Mouse (Mus musculus) kidney, embryonic 16.5 days (tissue): ENCODE data around the gene Ctrb1. TPM values are rescaled to one million over a fixed set of nuclear protein-coding genes. Genes with fewer than 3 reads are reported as not detected.
"Not testable (repeated sequence)": the region's sequence is repeated elsewhere in the genome, so short reads cannot be mapped to it uniquely, and the experiment has no call there.

Source experiments
- ATAC-seq: fragments of 200-750 bp; cut with Nextera tagmentation; 2 replicates; pipeline ENCODE4 v1.8.0; 2017; ENCODE audit warnings: moderate TSS enrichment; ENCODE audit not compliant: low FRiP score, low TSS enrichment
- H3K27ac ChIP-seq: fragments of 300-500 bp; sonication (generic); 2 replicates; pipeline ENCODE4 v1.5.1; 2014; ENCODE audit warnings: low read length
- H3K27me3 ChIP-seq: fragments of 300-500 bp; sonication (generic); 2 replicates; pipeline ENCODE4 v1.6.1; 2014; ENCODE audit warnings: low read length, control low read depth, mixed read lengths; ENCODE audit not compliant: insufficient read depth
- H3K36me3 ChIP-seq: fragments of 300-500 bp; sonication (generic); 2 replicates; pipeline ENCODE4 v1.6.1; 2014; ENCODE audit warnings: low read length, control low read depth, mixed read lengths; ENCODE audit not compliant: insufficient read depth
- H3K4me1 ChIP-seq: fragments of 300-500 bp; sonication (generic); 2 replicates; pipeline ENCODE4 v1.6.1; 2014; ENCODE audit warnings: low read length, control low read depth, mixed read lengths; ENCODE audit not compliant: insufficient read depth
- H3K4me2 ChIP-seq: fragments of 300-500 bp; sonication (generic); replicated peaks from 2 replicates; pipeline ENCODE4 v1.6.1; 2014; ENCODE audit warnings: low read depth, low read length
- H3K4me3 ChIP-seq: fragments of 300-500 bp; sonication (generic); 2 replicates; pipeline ENCODE4 v1.5.1; 2014; ENCODE audit warnings: mild to moderate bottlenecking, low read length
- H3K9ac ChIP-seq: fragments of 300-500 bp; sonication (generic); replicated peaks from 2 replicates; pipeline ENCODE4 v1.6.1; 2014; ENCODE audit warnings: low read length
- H3K9me3 ChIP-seq: fragments of 300-500 bp; sonication (generic); 2 replicates; pipeline ENCODE4 v1.6.1; 2016; ENCODE audit warnings: low read length, control low read depth
- WGBS: fragments of 180-500 bp; shearing (Covaris S2); extraction: QIAGEN DNeasy Blood & Tissue Kit; methylation state at CpG from one replicate; pipeline ENCODE4 v1.1.7; 2014; 5-methylcytosine and 5-hydroxymethylcytosine counted together
- polyA plus RNA-seq: library from polyadenylated mRNA; unstranded; fragments of >200 nt; fragmentation: Nextera tagmentation; extraction: Ambion mirVana; gene quantifications from 2 replicates; pipeline ENCODE4 v1.2.1, GENCODE M21; 2015

Gene Ctrb1
- polyA plus RNA-seq, 1 experiment from 2014 or later = not detected

- H3K4me3 ChIP-seq = no peak overlapping the region
- WGBS = 89% methylated on average over 2 of the region's 2 CpGs
Observed at GRCm38 (mm10) chr8:111666751-111667150, 24.1 kb downstream of the Ctrb1 start.

GRCm38 (mm10) chr8:111662473-111662872 lies 28.3 kb downstream of the Ctrb1 start:
- whole genome bisulfite sequencing = 88% methylated on average over 3 of the region's 3 CpGs
- H3K27ac ChIP-seq = no peak overlapping the region
- no peaks in the 10 kb centered on the region; the same call in 1 of the 2 replicates for H3K4me1 ChIP-seq
- H3K9ac ChIP-seq = no peak overlapping the region
- H3K36me3 ChIP-seq = peaks cover 3% of the 10 kb centered on the region; the same call in 1 of the 2 replicates
- H3K27me3 ChIP-seq = no peaks in the 10 kb centered on the region
- no peaks in the 10 kb centered on the region for H3K9me3 ChIP-seq
- no peak overlapping the region for H3K4me3 ChIP-seq
- H3K4me2 ChIP-seq = no peak overlapping the region
- ATAC-seq = 0 out of 2 replicates have a peak, but pooled peaks have one; percentile 63

More at GRCm38 (mm10) chr8:111666751-111667150, 24.1 kb downstream of the Ctrb1 start:
- Histone ChIP-seq H3K4me2 (no peak overlapping the region), H3K27me3 (no peaks in the 10 kb centered on the region), H3K4me1 (no peaks in the 10 kb centered on the region), H3K27ac (no peak overlapping the region), H3K36me3 (peaks cover 39% of the 10 kb centered on the region), H3K9ac (no peak overlapping the region), H3K9me3 (no peaks in the 10 kb centered on the region)
- no peak for ATAC-seq

GRCm38 (mm10) chr8:111658819-111659423 lies 31.9 kb downstream of the Ctrb1 start:
- no peak overlapping the region for H3K9ac ChIP-seq
- no peaks in the 10 kb centered on the region for H3K9me3 ChIP-seq
- H3K27me3 ChIP-seq = no peaks in the 10 kb centered on the region
- ATAC-seq = no peak
- no peak overlapping the region for H3K4me2 ChIP-seq
- no peak overlapping the region for H3K4me3 ChIP-seq
- WGBS = 62% methylated on average over 6 of the region's 6 CpGs
- peaks cover 7% of the 10 kb centered on the region for H3K4me1 ChIP-seq
- H3K36me3 ChIP-seq = 0 out of 2 replicates have a peak, but pooled peaks cover 2% of the 10 kb centered on the region
- peak overlapping the region; percentile 54 for H3K27ac ChIP-seq

GRCm38 (mm10) chr8:111657312-111657854 lies 33.4 kb downstream of the Ctrb1 start:
- Histone ChIP-seq H3K9ac (no peak overlapping the region), H3K9me3 (no peaks in the 10 kb centered on the region), H3K27me3 (no peaks in the 10 kb centered on the region), H3K4me1 (peaks cover 7% of the 10 kb centered on the region), H3K4me3 (no peak overlapping the region), H3K27ac (no peak overlapping the region), H3K36me3 (0 out of 2 replicates have a peak, but pooled peaks cover 2% of the 10 kb centered on the region), H3K4me2 (no peak overlapping the region)
- 48% methylated on average over 1 of the region's 1 CpGs for WGBS
- ATAC-seq = no peak

- no peak overlapping the region for H3K27ac ChIP-seq
- WGBS = 84% methylated on average over 2 of the region's 2 CpGs
- H3K4me2 ChIP-seq = no peak overlapping the region
- no peaks in the 10 kb centered on the region for H3K27me3 ChIP-seq
- H3K9ac ChIP-seq = no peak overlapping the region
- no peaks in the 10 kb centered on the region for H3K9me3 ChIP-seq
- ATAC-seq = no peak
- H3K4me1 ChIP-seq = peaks cover 7% of the 10 kb centered on the region
- H3K4me3 ChIP-seq = no peak overlapping the region
- H3K36me3 ChIP-seq = 0 out of 2 replicates have a peak, but pooled peaks cover 2% of the 10 kb centered on the region
Observed at GRCm38 (mm10) chr8:111653524-111653923, 37.3 kb downstream of the Ctrb1 start.

GRCm38 (mm10) chr8:111650651-111651050 lies 40.2 kb downstream of the Ctrb1 start:
- Histone ChIP-seq H3K4me3 (no peak overlapping the region), H3K27me3 (no peaks in the 10 kb centered on the region), H3K27ac (no peak overlapping the region), H3K9ac (no peak overlapping the region), H3K36me3 (0 out of 2 replicates have a peak, but pooled peaks cover 2% of the 10 kb centered on the region), H3K9me3 (no peaks in the 10 kb centered on the region), H3K4me1 (no peaks in the 10 kb centered on the region), H3K4me2 (no peak overlapping the region)
- ATAC-seq = no peak
- 94% methylated on average over 3 of the region's 3 CpGs for WGBS

GRCm38 (mm10) chr8:111648834-111649233 lies 42.0 kb downstream of the Ctrb1 start:
- 65% methylated on average over 2 of the region's 2 CpGs for WGBS

GRCm38 (mm10) chr8:111645715-111646114 lies 45.1 kb downstream of the Ctrb1 start:
- H3K27ac ChIP-seq = no peak overlapping the region
- WGBS = 94% methylated on average over 8 of the region's 8 CpGs
- no peaks in the 10 kb centered on the region for H3K9me3 ChIP-seq
- H3K4me1 ChIP-seq = peaks cover 10% of the 10 kb centered on the region
- H3K27me3 ChIP-seq = no peaks in the 10 kb centered on the region
- H3K4me2 ChIP-seq = no peak overlapping the region
- H3K9ac ChIP-seq = no peak overlapping the region
- no peak overlapping the region for H3K4me3 ChIP-seq
- ATAC-seq = no peak
- no peaks in the 10 kb centered on the region for H3K36me3 ChIP-seq

More at GRCm38 (mm10) chr8:111648834-111649233, 42.0 kb downstream of the Ctrb1 start:
- Histone ChIP-seq H3K9me3 (no peaks in the 10 kb centered on the region), H3K4me3 (no peak overlapping the region), H3K4me2 (no peak overlapping the region), H3K4me1 (no peaks in the 10 kb centered on the region), H3K27me3 (no peaks in the 10 kb centered on the region), H3K27ac (no peak overlapping the region), H3K36me3 (no peaks in the 10 kb centered on the region), H3K9ac (no peak overlapping the region)
- ATAC-seq = no peak

- peak overlapping the region; percentile 90 for H3K4me3 ChIP-seq
- not testable (repeated sequence) for H3K36me3 ChIP-seq, ATAC-seq, H3K27me3 ChIP-seq, H3K9me3 ChIP-seq
- WGBS = 54% methylated on average over 12 of the region's 12 CpGs
- H3K27ac ChIP-seq = peak overlapping the region; percentile 98
- H3K4me1 ChIP-seq = peaks cover 10% of the 10 kb centered on the region
- peak overlapping the region; percentile 67 for H3K4me2 ChIP-seq
- peak overlapping the region; percentile 98 for H3K9ac ChIP-seq
Observed at GRCm38 (mm10) chr8:111644286-111645051, 46.3 kb downstream of the Ctrb1 start.
